Mouse (Mus musculus): ENCODE data around the gene Naaladl2.

Naaladl2 gene

GRCm38 (mm10) chr3:24605485-24605884, 538.6 kb downstream of the Naaladl2 start:
- TF ChIP-seq CTCF (conservative IDR thresholded peaks at IDR 0.05; ENCODE audit: low read length) (no peak), NANOG (IDR thresholded peaks at IDR 0.05; ENCODE audit: borderline replicate concordance, low read length) (no peak), POU5F1 (IDR thresholded peaks at IDR 0.05; ENCODE audit: borderline replicate concordance, low read length) (no peak)
- no peaks in the 10 kb centered on the region for H3K36me3 ChIP-seq (ENCODE audit: insufficient read depth, low read length)
- H3K9me3 ChIP-seq (ENCODE audit: low read length): no peaks in the 10 kb centered on the region
- H3K4me3 ChIP-seq (replicated peaks; ENCODE audit: low read length): no peak overlapping the region
- no peaks in the 10 kb centered on the region for H3K27me3 ChIP-seq (ENCODE audit: insufficient read depth, low read length)
- H3K4me1 ChIP-seq (replicated peaks; ENCODE audit: low read depth, low read length): no peaks in the 10 kb centered on the region

- H3K36me3 ChIP-seq (ENCODE audit: insufficient read depth, low read length): no peaks in the 10 kb centered on the region
- H3K4me3 ChIP-seq (replicated peaks; ENCODE audit: low read length): no peak overlapping the region
- no peaks in the 10 kb centered on the region for H3K9me3 ChIP-seq (ENCODE audit: low read length)
- H3K27me3 ChIP-seq (ENCODE audit: insufficient read depth, low read length): no peaks in the 10 kb centered on the region
- no peaks in the 10 kb centered on the region for H3K4me1 ChIP-seq (replicated peaks; ENCODE audit: low read depth, low read length)
- TF ChIP-seq POU5F1 (IDR thresholded peaks at IDR 0.05; ENCODE audit: borderline replicate concordance, low read length): no peak
These were observed 539.2 kb downstream of the Naaladl2 start for GRCm38 (mm10) chr3:24604791-24605320.

- Histone ChIP-seq H3K4me3 (replicated peaks; ENCODE audit: low read length) (no peak overlapping the region), H3K36me3 (ENCODE audit: insufficient read depth, low read length) (no peaks in the 10 kb centered on the region), H3K4me1 (replicated peaks; ENCODE audit: low read depth, low read length) (no peaks in the 10 kb centered on the region), H3K27me3 (ENCODE audit: insufficient read depth, low read length) (no peaks in the 10 kb centered on the region), H3K9me3 (ENCODE audit: low read length) (no peaks in the 10 kb centered on the region)
- TF ChIP-seq POU5F1 (IDR thresholded peaks at IDR 0.05; ENCODE audit: borderline replicate concordance, low read length) (no peak), NANOG (IDR thresholded peaks at IDR 0.05; ENCODE audit: borderline replicate concordance, low read length) (no peak), CTCF (conservative IDR thresholded peaks at IDR 0.05; ENCODE audit: low read length) (no peak)
These were observed 548.6 kb downstream of the Naaladl2 start for GRCm38 (mm10) chr3:24595447-24595846.

GRCm38 (mm10) chr3:24556617-24557016, 587.4 kb downstream of the Naaladl2 start:
- Histone ChIP-seq H3K9me3 (ENCODE audit: low read length) (no peaks in the 10 kb centered on the region), H3K36me3 (ENCODE audit: insufficient read depth, low read length) (no peaks in the 10 kb centered on the region), H3K27me3 (ENCODE audit: insufficient read depth, low read length) (no peaks in the 10 kb centered on the region), H3K4me3 (replicated peaks; ENCODE audit: low read length) (no peak overlapping the region), H3K4me1 (replicated peaks; ENCODE audit: low read depth, low read length) (no peaks in the 10 kb centered on the region)
- TF ChIP-seq CTCF (conservative IDR thresholded peaks at IDR 0.05; ENCODE audit: low read length) (no peak), POU5F1 (IDR thresholded peaks at IDR 0.05; ENCODE audit: borderline replicate concordance, low read length) (no peak), NANOG (IDR thresholded peaks at IDR 0.05; ENCODE audit: borderline replicate concordance, low read length) (no peak)

- Histone ChIP-seq H3K36me3 (ENCODE audit: insufficient read depth, low read length) (no peaks in the 10 kb centered on the region), H3K4me1 (replicated peaks; ENCODE audit: low read depth, low read length) (no peaks in the 10 kb centered on the region), H3K9me3 (ENCODE audit: low read length) (no peaks in the 10 kb centered on the region), H3K27me3 (ENCODE audit: insufficient read depth, low read length) (no peaks in the 10 kb centered on the region), H3K4me3 (replicated peaks; ENCODE audit: low read length) (no peak overlapping the region)
- TF ChIP-seq CTCF (conservative IDR thresholded peaks at IDR 0.05; ENCODE audit: low read length): no peak
- TF ChIP-seq NANOG (IDR thresholded peaks at IDR 0.05; ENCODE audit: borderline replicate concordance, low read length): no peak
- no peak for TF ChIP-seq POU5F1 (IDR thresholded peaks at IDR 0.05; ENCODE audit: borderline replicate concordance, low read length)
These were observed 590.4 kb downstream of the Naaladl2 start for GRCm38 (mm10) chr3:24553701-24554100.

- H3K4me3 ChIP-seq (replicated peaks; ENCODE audit: low read length): no peak overlapping the region
- no peaks in the 10 kb centered on the region for H3K27me3 ChIP-seq (ENCODE audit: insufficient read depth, low read length)
- H3K4me1 ChIP-seq (replicated peaks; ENCODE audit: low read depth, low read length): no peaks in the 10 kb centered on the region
- no peaks in the 10 kb centered on the region for H3K9me3 ChIP-seq (ENCODE audit: low read length)
- H3K36me3 ChIP-seq (ENCODE audit: insufficient read depth, low read length): no peaks in the 10 kb centered on the region
- TF ChIP-seq CTCF (conservative IDR thresholded peaks at IDR 0.05; ENCODE audit: low read length) (no peak), NANOG (IDR thresholded peaks at IDR 0.05; ENCODE audit: borderline replicate concordance, low read length) (no peak), POU5F1 (IDR thresholded peaks at IDR 0.05; ENCODE audit: borderline replicate concordance, low read length) (no peak)
These were observed 591.4 kb downstream of the Naaladl2 start for GRCm38 (mm10) chr3:24552631-24553030.

GRCm38 (mm10) chr3:24533775-24534458, 610.1 kb downstream of the Naaladl2 start:
- Histone ChIP-seq H3K4me1 (replicated peaks; ENCODE audit: low read depth, low read length) (no peaks in the 10 kb centered on the region), H3K4me3 (replicated peaks; ENCODE audit: low read length) (no peak overlapping the region), H3K36me3 (ENCODE audit: insufficient read depth, low read length) (no peaks in the 10 kb centered on the region), H3K27me3 (ENCODE audit: insufficient read depth, low read length) (no peaks in the 10 kb centered on the region), H3K9me3 (ENCODE audit: low read length) (no peaks in the 10 kb centered on the region)
- no peak for TF ChIP-seq NANOG (IDR thresholded peaks at IDR 0.05; ENCODE audit: borderline replicate concordance, low read length)
- no peak for TF ChIP-seq POU5F1 (IDR thresholded peaks at IDR 0.05; ENCODE audit: borderline replicate concordance, low read length)
- no peak for TF ChIP-seq CTCF (conservative IDR thresholded peaks at IDR 0.05; ENCODE audit: low read length)

- no peaks in the 10 kb centered on the region for H3K27me3 ChIP-seq (ENCODE audit: insufficient read depth, low read length)
- TF ChIP-seq CTCF (conservative IDR thresholded peaks at IDR 0.05; ENCODE audit: low read length) (no peak), POU5F1 (IDR thresholded peaks at IDR 0.05; ENCODE audit: borderline replicate concordance, low read length) (no peak), NANOG (IDR thresholded peaks at IDR 0.05; ENCODE audit: borderline replicate concordance, low read length) (no peak)
- H3K4me3 ChIP-seq (replicated peaks; ENCODE audit: low read length): no peak overlapping the region
- H3K9me3 ChIP-seq (ENCODE audit: low read length): no peaks in the 10 kb centered on the region
- no peaks in the 10 kb centered on the region for H3K36me3 ChIP-seq (ENCODE audit: insufficient read depth, low read length)
- no peaks in the 10 kb centered on the region for H3K4me1 ChIP-seq (replicated peaks; ENCODE audit: low read depth, low read length)
These were observed 629.1 kb downstream of the Naaladl2 start for GRCm38 (mm10) chr3:24514918-24515317.
